Mouse (Mus musculus) liver, postnatal 0 days (tissue): ENCODE data around the gene Dvl2.
"Not testable (repeated sequence)": the region's sequence is repeated elsewhere in the genome, so short reads cannot be mapped to it uniquely, and the experiment has no call there.

Source experiments
- CTCF ChIP-seq: sonication (generic); IDR thresholded peaks from 2 replicates; pipeline ENCODE4 v1.5.1; 2016; ENCODE audit warnings: antibody characterized with exemption, low read depth
- EP300 ChIP-seq: IDR thresholded peaks from 2 replicates; pipeline ENCODE4 v1.6.1; 2016; ENCODE audit warnings: antibody characterized with exemption, low read depth, mild to moderate bottlenecking

GRCm38 (mm10) chr11:70016177-70016576, 15.8 kb downstream of the Dvl2 start:
- TF ChIP-seq CTCF, EP300: not testable (repeated sequence)
